Mouse (Mus musculus) heart, postnatal 0 days (tissue): Measurements from ENCODE around the gene Prickle4.

ENCODE experiments used
- CTCF ChIP-seq: IDR thresholded peaks from 2 replicates; pipeline ENCODE4 v1.5.1; 2016; ENCODE audit warnings: antibody characterized with exemption, control low read depth, low read depth
- EP300 ChIP-seq: IDR thresholded peaks from 2 replicates; pipeline ENCODE4 v1.6.1; 2016; ENCODE audit warnings: antibody characterized with exemption, low read depth

- TF ChIP-seq CTCF (no peak), EP300 (no peak)
Measured at GRCm38 (mm10) chr17:47703556-47703955, 9.0 kb upstream of the Prickle4 start.
